Mouse (Mus musculus) kidney, embryonic 14.5 days (tissue): ENCODE measurements at regions not wholly inside any gene's neighbourhood (a gene's known extent, or its start where the extent isn't known, plus 50 kb on each side); places are given as distances from the start of the nearest gene placed in this dataset.

Experiments used
- ATAC-seq: fragments of 200-750 bp; cut with Nextera tagmentation; 2 replicates; pipeline ENCODE4 v1.8.0; 2017; ENCODE audit warnings: moderate number of reproducible peaks, mild to moderate bottlenecking, moderate TSS enrichment, moderate library complexity; ENCODE audit not compliant: low FRiP score, low TSS enrichment
- H3K27ac ChIP-seq: fragments of 300-500 bp; sonication (generic); 2 replicates; pipeline ENCODE4 v1.5.1; 2014; ENCODE audit warnings: low read depth, mild to moderate bottlenecking, low read length, moderate library complexity, mixed read lengths
- H3K27me3 ChIP-seq: fragments of 300-500 bp; sonication (generic); 2 replicates; pipeline ENCODE4 v1.6.1; 2014; ENCODE audit warnings: mild to moderate bottlenecking, low read length; ENCODE audit not compliant: control insufficient read depth, insufficient read depth
- H3K36me3 ChIP-seq: fragments of 300-500 bp; sonication (generic); 2 replicates; pipeline ENCODE4 v1.6.1; 2014; ENCODE audit warnings: low read length, mixed read lengths; ENCODE audit not compliant: control insufficient read depth, insufficient read depth
- H3K4me1 ChIP-seq: fragments of 300-500 bp; sonication (generic); 2 replicates; pipeline ENCODE4 v1.6.1; 2014; ENCODE audit warnings: low read length, mixed read lengths; ENCODE audit not compliant: control insufficient read depth, insufficient read depth
- H3K4me2 ChIP-seq: fragments of 300-500 bp; sonication (generic); replicated peaks from 2 replicates; pipeline ENCODE4 v1.6.1; 2014; ENCODE audit warnings: low read depth, mild to moderate bottlenecking, low read length
- H3K4me3 ChIP-seq: fragments of 300-500 bp; sonication (generic); 2 replicates; pipeline ENCODE4 v1.5.1; 2014; ENCODE audit warnings: mild to moderate bottlenecking, low read length
- H3K9ac ChIP-seq: fragments of 300-500 bp; sonication (generic); 2 replicates; pipeline ENCODE4 v1.6.1; 2014; ENCODE audit warnings: low read depth, mild to moderate bottlenecking, low read length, moderate library complexity
- H3K9me3 ChIP-seq: fragments of 300-500 bp; sonication (generic); 2 replicates; pipeline ENCODE4 v1.6.1; 2016; ENCODE audit warnings: low read length; ENCODE audit not compliant: control insufficient read depth
- WGBS: fragments of 180-500 bp; shearing (Covaris S2); extraction: QIAGEN DNeasy Blood & Tissue Kit; methylation state at CpG from one replicate; pipeline ENCODE4 v1.1.7; 2014; 5-methylcytosine and 5-hydroxymethylcytosine counted together

DNA sequence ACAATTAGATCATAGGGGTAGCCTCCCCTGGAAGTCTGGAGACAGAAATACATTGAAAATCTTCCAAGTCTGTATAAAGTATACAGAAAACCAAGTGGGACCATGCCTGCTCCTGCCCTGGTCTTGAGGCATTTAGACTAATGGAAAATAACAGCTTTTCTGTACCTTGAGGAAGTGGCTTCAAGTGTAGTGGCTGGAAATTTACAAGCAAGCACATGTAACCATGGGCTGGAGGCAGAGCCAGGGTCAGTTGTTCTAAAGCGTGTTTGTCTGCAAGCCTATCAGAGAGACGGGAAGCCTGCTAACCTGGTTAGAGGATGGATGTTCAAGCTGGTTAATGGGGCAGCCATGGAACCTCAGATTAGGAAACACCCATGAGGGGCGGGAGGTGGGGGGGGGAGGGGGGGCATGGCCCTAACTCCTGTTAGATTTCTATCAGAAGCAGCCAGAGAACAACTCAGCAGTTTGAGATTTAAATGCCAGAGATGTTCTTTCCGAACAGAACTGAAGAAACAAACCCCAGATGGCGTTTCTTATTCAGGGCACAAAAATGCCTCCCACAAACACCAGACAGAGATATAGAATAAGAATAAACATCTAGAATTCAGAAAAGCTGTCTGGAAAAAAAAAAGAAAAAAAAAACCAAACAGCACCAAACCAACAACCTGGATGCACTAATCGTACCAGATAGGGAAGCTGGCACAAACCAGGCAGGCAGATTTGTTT is 67.7 kb upstream of the Fam13c start:
- H3K27ac ChIP-seq = no peak overlapping the region
- H3K9ac ChIP-seq = no peak overlapping the region
- H3K4me3 ChIP-seq = no peak overlapping the region
- H3K4me2 ChIP-seq = no peak overlapping the region
- no peaks in the 10 kb centered on the region for H3K4me1 ChIP-seq
- ATAC-seq = no peak
- WGBS = 80% methylated on average over 6 of the region's 6 CpGs
- no peaks in the 10 kb centered on the region for H3K9me3 ChIP-seq
- H3K36me3 ChIP-seq = no peaks in the 10 kb centered on the region
- H3K27me3 ChIP-seq = no peaks in the 10 kb centered on the region

DNA sequence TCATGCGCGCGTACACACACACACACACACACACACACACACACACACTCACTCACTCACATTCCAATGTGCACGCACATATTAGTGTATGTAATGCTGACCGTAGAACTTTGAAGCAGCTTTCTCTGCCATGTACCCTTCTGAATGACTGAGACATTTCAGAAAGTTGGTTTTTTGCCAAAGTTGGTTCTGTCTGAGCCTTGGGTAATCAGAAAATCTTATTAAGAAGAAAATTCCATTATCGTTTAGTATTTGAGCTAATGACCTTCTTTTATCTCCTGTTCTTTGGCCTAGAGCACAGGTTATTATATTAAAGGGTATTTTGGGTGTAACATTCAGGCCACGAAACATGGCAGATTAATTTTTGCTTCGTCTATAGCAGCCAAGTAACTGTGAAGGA is 67.1 kb upstream of the Fam13c start:
- Histone ChIP-seq H3K36me3 (no peaks in the 10 kb centered on the region), H3K27me3 (no peaks in the 10 kb centered on the region), H3K4me3 (no peak overlapping the region), H3K9ac (no peak overlapping the region), H3K27ac (no peak overlapping the region), H3K4me1 (no peaks in the 10 kb centered on the region), H3K9me3 (no peaks in the 10 kb centered on the region), H3K4me2 (no peak overlapping the region)
- 91% methylated on average over 8 of the region's 8 CpGs for WGBS
- ATAC-seq = no peak

DNA sequence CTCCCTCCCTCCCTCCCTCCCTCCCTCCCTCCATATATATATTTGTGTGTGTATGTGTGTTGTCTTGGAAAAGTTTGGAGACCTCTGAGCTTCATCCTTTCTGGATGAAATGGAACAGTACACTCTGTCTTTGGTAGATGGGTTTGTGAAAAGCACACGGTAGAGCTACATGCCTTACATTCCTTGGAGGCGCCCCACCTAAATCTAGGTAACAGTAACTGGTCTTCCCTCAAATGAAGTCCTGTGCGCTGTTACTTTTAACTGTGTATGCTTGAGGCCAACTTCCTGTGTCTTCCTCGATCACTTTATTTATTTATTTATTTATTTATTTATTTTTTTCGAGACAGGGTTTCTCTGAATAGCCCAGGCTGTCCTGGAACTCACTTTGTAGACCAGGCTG is 66.4 kb upstream of the Fam13c start:
- Histone ChIP-seq H3K9me3 (no peaks in the 10 kb centered on the region), H3K4me3 (no peak overlapping the region), H3K36me3 (no peaks in the 10 kb centered on the region), H3K4me2 (no peak overlapping the region), H3K9ac (no peak overlapping the region), H3K27ac (no peak overlapping the region), H3K4me1 (no peaks in the 10 kb centered on the region), H3K27me3 (no peaks in the 10 kb centered on the region)
- 85% methylated on average over 5 of the region's 5 CpGs for WGBS
- no peak for ATAC-seq

DNA sequence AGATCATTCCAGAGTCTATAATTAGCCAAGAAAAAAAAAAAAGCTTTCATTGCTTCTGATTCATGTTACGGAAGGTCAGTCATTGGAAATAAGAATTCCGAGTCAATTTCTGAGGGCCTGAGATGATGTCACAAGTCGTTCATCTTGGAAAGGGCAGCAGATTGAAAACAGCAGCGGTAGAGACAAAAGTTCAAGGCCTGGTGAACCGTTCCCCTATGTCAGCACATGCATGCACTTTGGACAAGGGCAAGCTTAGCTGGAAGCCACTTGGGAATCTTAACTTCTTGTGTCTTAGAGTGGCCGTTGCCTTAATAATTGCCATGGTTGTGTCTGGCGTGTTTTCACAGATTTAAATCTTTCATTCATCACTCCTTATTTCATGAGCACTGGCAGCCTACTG is 65.6 kb upstream of the Fam13c start:
- H3K9ac ChIP-seq = no peak overlapping the region
- H3K4me2 ChIP-seq = no peak overlapping the region
- H3K36me3 ChIP-seq = no peaks in the 10 kb centered on the region
- no peaks in the 10 kb centered on the region for H3K9me3 ChIP-seq
- H3K27ac ChIP-seq = no peak overlapping the region
- no peak for ATAC-seq
- H3K4me1 ChIP-seq = no peaks in the 10 kb centered on the region
- no peaks in the 10 kb centered on the region for H3K27me3 ChIP-seq
- H3K4me3 ChIP-seq = no peak overlapping the region
- WGBS = 50% methylated on average over 7 of the region's 7 CpGs

DNA sequence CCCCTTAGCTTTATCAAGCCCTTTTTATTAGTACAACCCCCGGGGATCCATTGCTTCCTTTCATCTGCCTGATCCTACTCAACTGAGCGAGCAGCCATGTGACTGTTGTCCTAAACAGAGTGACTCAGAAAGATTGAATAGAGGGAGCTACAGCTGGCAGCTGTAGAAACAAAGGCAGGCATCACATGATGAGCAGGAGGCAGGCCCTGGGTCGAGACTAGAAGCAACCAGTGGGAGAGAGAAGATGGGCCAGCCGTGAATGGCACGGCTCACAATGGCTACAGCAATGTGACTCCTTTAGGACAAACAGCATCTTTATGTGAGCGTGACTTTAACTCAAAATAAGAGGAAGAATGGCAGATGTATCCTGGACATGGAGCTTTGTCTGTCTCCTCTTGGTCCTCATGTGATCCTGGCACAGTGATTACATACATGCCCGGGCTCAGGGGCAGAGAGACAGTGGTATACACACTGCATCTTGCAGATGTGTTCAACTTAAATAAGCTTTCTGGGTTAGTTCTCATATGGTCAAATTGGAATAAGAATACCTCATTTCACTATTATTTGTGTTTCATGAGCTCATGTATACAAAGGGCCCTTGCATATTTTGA is 60.1 kb upstream of the Fam13c start:
- no peak overlapping the region for H3K27ac ChIP-seq
- H3K4me1 ChIP-seq = no peaks in the 10 kb centered on the region
- no peak overlapping the region for H3K4me3 ChIP-seq
- no peak overlapping the region for H3K9ac ChIP-seq
- WGBS = 61% methylated on average over 7 of the region's 7 CpGs
- no peaks in the 10 kb centered on the region for H3K9me3 ChIP-seq
- H3K36me3 ChIP-seq = no peaks in the 10 kb centered on the region
- H3K27me3 ChIP-seq = no peaks in the 10 kb centered on the region
- H3K4me2 ChIP-seq = no peak overlapping the region
- ATAC-seq = no peak

DNA sequence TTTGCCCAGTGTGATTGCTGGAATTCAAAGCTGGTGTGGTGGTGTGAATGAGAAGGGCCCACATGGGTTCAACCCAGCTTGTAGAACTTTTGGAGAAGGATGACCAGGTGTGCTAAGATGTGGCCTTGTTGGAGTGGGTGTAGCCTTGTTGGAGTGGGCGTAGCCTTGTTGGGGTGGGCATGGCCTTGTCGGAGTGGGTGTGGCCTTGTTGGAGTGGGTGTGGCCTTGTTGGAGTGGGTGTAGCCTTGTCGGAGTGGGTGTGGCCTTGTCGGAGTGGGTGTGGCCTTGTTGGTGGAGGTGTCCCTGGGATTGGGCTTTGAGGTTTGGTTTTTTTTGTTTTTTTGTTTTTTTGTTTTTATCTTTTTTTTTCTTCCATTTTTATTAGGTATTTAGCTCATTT is 55.6 kb upstream of the Fam13c start:
- Histone ChIP-seq H3K36me3 (no peaks in the 10 kb centered on the region), H3K9me3 (0 out of 2 replicates have a peak, but pooled peaks cover 3% of the 10 kb centered on the region), H3K9ac (no peak overlapping the region), H3K27me3 (no peaks in the 10 kb centered on the region), H3K4me2 (no peak overlapping the region), H3K4me1 (no peaks in the 10 kb centered on the region), H3K4me3 (no peak overlapping the region), H3K27ac (no peak overlapping the region)
- no peak for ATAC-seq
- WGBS = 87% methylated on average over 4 of the region's 4 CpGs

DNA sequence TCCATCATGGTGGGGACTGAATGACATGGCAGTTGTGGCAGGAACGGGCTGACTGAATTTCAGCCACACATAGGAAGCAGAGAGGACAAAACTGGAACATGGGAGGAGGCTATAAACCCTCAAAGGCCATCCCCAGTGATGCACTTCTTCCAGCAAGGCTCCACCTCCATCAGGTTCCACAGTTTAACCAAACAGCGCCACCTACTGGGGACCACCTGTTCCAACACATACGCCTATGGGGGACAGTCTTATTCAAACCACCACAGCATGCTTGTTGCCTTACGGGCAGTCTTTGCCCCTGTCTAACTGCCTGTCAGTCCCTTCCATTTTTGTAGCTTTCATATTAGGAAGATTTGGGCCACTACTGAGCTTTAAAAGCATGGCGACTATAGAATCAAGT is 52.6 kb upstream of the Fam13c start:
- Histone ChIP-seq H3K27me3 (no peaks in the 10 kb centered on the region), H3K4me1 (no peaks in the 10 kb centered on the region), H3K36me3 (no peaks in the 10 kb centered on the region), H3K27ac (no peak overlapping the region), H3K4me2 (no peak overlapping the region), H3K9ac (no peak overlapping the region), H3K4me3 (no peak overlapping the region), H3K9me3 (0 out of 2 replicates have a peak, but pooled peaks cover 3% of the 10 kb centered on the region)
- 95% methylated on average over 5 of the region's 5 CpGs for WGBS
- no peak for ATAC-seq
